31 mouse cellular contexts compared by ENCODE assay signal in the genomic region with DNA sequence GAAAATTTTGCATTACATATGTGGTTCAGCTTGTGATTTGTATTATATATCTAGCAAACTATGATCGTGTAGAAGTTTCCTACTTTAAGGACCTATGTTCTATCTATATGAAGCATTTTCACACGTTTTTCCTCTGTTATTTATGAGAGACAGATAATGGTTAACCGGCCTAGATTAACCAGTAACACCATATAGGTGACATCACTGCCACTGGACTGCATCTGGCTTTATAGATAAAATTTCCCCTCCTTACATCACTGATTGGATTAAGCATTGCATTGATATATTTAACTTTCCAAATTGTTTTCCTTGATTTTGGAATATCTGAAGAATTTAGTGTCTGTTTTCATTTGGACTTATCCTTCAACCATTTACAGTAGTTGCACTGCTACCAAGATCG.
"Had no signal": no experiment of that assay in that cellular context is flagged by ENCODE, and none has a peak within 500 bp of the region (broad histone marks: within the 10 kb centered on the region; RNA-seq: fewer than 3 reads in every experiment).

No protein-coding gene starts in this region.

- H3K36me3 ChIP-seq: limb, embryonic 10.5 days; limb, embryonic 12.5 days; limb, embryonic 13.5 days; limb, embryonic 15.5 days; liver, embryonic 13.5 days; liver, embryonic 15.5 days; lung, embryonic 15.5 days; midbrain, embryonic 10.5 days; midbrain, embryonic 12.5 days; midbrain, embryonic 13.5 days; midbrain, embryonic 15.5 days; neural tube, embryonic 12.5 days had no signal

- H3K9me3 ChIP-seq: limb, embryonic 10.5 days; limb, embryonic 12.5 days; limb, embryonic 13.5 days; limb, embryonic 15.5 days; liver, embryonic 13.5 days; liver, embryonic 15.5 days; lung, embryonic 15.5 days; megakaryocyte, embryonic 14.5 days; midbrain, embryonic 10.5 days; midbrain, embryonic 12.5 days; midbrain, embryonic 13.5 days; midbrain, embryonic 15.5 days; neural tube, embryonic 12.5 days had no signal

- DNase-seq: left cerebral cortex, postnatal 4 days; liver; liver, embryonic 13.5 days; lung, adult 18-20 months; lung, adult 2 months; lung, embryonic 14.5 days; lung, postnatal 10 days; lung, postnatal 14 days; lung, postnatal 36 days; lung, postnatal 4 days; midbrain, embryonic 14.5 days had no signal

- H3K4me2 ChIP-seq: limb, embryonic 12.5 days; limb, embryonic 13.5 days; limb, embryonic 15.5 days; liver, embryonic 11.5 days; liver, embryonic 13.5 days; liver, embryonic 15.5 days; lung, embryonic 14.5 days; lung, embryonic 15.5 days; midbrain, embryonic 11.5 days; midbrain, embryonic 12.5 days; midbrain, embryonic 13.5 days; midbrain, embryonic 15.5 days; neural tube, embryonic 12.5 days had no signal

- ATAC-seq: lung, postnatal 0 days; midbrain, embryonic 13.5 days; midbrain, embryonic 15.5 days; midbrain, embryonic 16.5 days had no signal

- H3K4me1 ChIP-seq: limb, embryonic 10.5 days; limb, embryonic 12.5 days; limb, embryonic 13.5 days; limb, embryonic 15.5 days; lung, embryonic 15.5 days; midbrain, embryonic 10.5 days; midbrain, embryonic 12.5 days; midbrain, embryonic 13.5 days; midbrain, embryonic 15.5 days; neural tube, embryonic 12.5 days had no signal

- H3K27ac ChIP-seq: left cerebral cortex, adult 2 months; limb, embryonic 10.5 days; limb, embryonic 12.5 days; limb, embryonic 13.5 days; limb, embryonic 15.5 days; liver, embryonic 13.5 days; liver, embryonic 14.5 days; liver, embryonic 15.5 days; lung, embryonic 15.5 days; macrophage; midbrain, embryonic 10.5 days; midbrain, embryonic 12.5 days; midbrain, embryonic 13.5 days; midbrain, embryonic 15.5 days; neural tube, embryonic 12.5 days had no signal

- H3K4me3 ChIP-seq: left cerebral cortex, adult 2 months; limb, embryonic 10.5 days; limb, embryonic 12.5 days; limb, embryonic 13.5 days; limb, embryonic 15.5 days; liver, embryonic 13.5 days; liver, embryonic 15.5 days; lung, embryonic 15.5 days; megakaryocyte, embryonic 14.5 days; midbrain, embryonic 10.5 days; midbrain, embryonic 12.5 days; midbrain, embryonic 13.5 days; midbrain, embryonic 15.5 days; myocyte; neural tube, embryonic 12.5 days had no signal

- H3K27me3 ChIP-seq: limb, embryonic 12.5 days; limb, embryonic 13.5 days; limb, embryonic 15.5 days; liver, embryonic 13.5 days; lung, embryonic 15.5 days; megakaryocyte, embryonic 14.5 days; midbrain, embryonic 12.5 days; midbrain, embryonic 13.5 days; midbrain, embryonic 15.5 days; neural tube, embryonic 12.5 days had no signal

- H3K9ac ChIP-seq: limb, embryonic 12.5 days; limb, embryonic 13.5 days; limb, embryonic 15.5 days; liver, embryonic 13.5 days; liver, embryonic 14.5 days; liver, embryonic 15.5 days; lung, embryonic 14.5 days; lung, embryonic 15.5 days; midbrain, embryonic 12.5 days; midbrain, embryonic 13.5 days; midbrain, embryonic 15.5 days; neural tube, embryonic 12.5 days had no signal
